Mouse (Mus musculus) hindbrain, embryonic 11.5 days (tissue): ENCODE measurements around the gene Rps27l. TPM values are rescaled to one million over a fixed set of nuclear protein-coding genes. Genes with fewer than 3 reads are reported as not detected.

Source experiments
- ATAC-seq: fragments of 200-750 bp; cut with Nextera tagmentation; 2 replicates; pipeline ENCODE4 v1.8.0; 2017; ENCODE audit warnings: mild to moderate bottlenecking, moderate TSS enrichment, moderate library complexity; ENCODE audit not compliant: low FRiP score
- DNase-seq: peaks from one replicate; pipeline ENCODE4 v3.0.0-alpha.2; 2015; ENCODE audit warnings: low spot score
- H3K27ac ChIP-seq: fragments of 300-500 bp; sonication (generic); 2 replicates; pipeline ENCODE4 v1.5.1; 2014; ENCODE audit warnings: mild to moderate bottlenecking, low read depth, low read length
- H3K27me3 ChIP-seq: fragments of 300-500 bp; sonication (generic); 2 replicates; pipeline ENCODE4 v1.6.1; 2014; ENCODE audit warnings: mild to moderate bottlenecking, low read length, moderate library complexity, mixed read lengths; ENCODE audit not compliant: control insufficient read depth, insufficient read depth
- H3K36me3 ChIP-seq: fragments of 300-500 bp; sonication (generic); 2 replicates; pipeline ENCODE4 v1.6.1; 2014; ENCODE audit warnings: mild to moderate bottlenecking, low read length, moderate library complexity, mixed read lengths; ENCODE audit not compliant: control insufficient read depth, insufficient read depth
- H3K4me1 ChIP-seq: fragments of 300-500 bp; sonication (generic); replicated peaks from 2 replicates; pipeline ENCODE4 v1.6.1; 2014; ENCODE audit warnings: low read length, mixed read lengths; ENCODE audit not compliant: control insufficient read depth, insufficient read depth
- H3K4me2 ChIP-seq: fragments of 300-500 bp; sonication (generic); replicated peaks from 2 replicates; pipeline ENCODE4 v1.6.1; 2014; ENCODE audit warnings: mild to moderate bottlenecking, low read depth, low read length
- H3K4me3 ChIP-seq: fragments of 300-500 bp; sonication (generic); 2 replicates; pipeline ENCODE4 v1.5.1; 2014; ENCODE audit warnings: low read depth, low read length
- H3K9ac ChIP-seq: fragments of 300-500 bp; sonication (generic); 2 replicates; pipeline ENCODE4 v1.6.1; 2014; ENCODE audit warnings: low read depth, low read length
- H3K9me3 ChIP-seq: fragments of 300-500 bp; sonication (generic); 2 replicates; pipeline ENCODE4 v1.6.1; 2016; ENCODE audit warnings: low read length; ENCODE audit not compliant: control insufficient read depth
- WGBS: fragments of 180-500 bp; shearing (Covaris S2); extraction: QIAGEN DNeasy Blood & Tissue Kit; methylation state at CpG from one replicate; pipeline ENCODE4 v1.1.7; 2014; 5-methylcytosine and 5-hydroxymethylcytosine counted together
- polyA plus RNA-seq: library from polyadenylated mRNA; unstranded; fragments of >200 nt; fragmentation: Nextera tagmentation; extraction: Ambion mirVana; gene quantifications from 2 replicates; pipeline ENCODE4 v1.2.1, GENCODE M21; 2014

The Rps27l gene
- polyA plus RNA-seq: 603 TPM in 2 replicates

DNA sequence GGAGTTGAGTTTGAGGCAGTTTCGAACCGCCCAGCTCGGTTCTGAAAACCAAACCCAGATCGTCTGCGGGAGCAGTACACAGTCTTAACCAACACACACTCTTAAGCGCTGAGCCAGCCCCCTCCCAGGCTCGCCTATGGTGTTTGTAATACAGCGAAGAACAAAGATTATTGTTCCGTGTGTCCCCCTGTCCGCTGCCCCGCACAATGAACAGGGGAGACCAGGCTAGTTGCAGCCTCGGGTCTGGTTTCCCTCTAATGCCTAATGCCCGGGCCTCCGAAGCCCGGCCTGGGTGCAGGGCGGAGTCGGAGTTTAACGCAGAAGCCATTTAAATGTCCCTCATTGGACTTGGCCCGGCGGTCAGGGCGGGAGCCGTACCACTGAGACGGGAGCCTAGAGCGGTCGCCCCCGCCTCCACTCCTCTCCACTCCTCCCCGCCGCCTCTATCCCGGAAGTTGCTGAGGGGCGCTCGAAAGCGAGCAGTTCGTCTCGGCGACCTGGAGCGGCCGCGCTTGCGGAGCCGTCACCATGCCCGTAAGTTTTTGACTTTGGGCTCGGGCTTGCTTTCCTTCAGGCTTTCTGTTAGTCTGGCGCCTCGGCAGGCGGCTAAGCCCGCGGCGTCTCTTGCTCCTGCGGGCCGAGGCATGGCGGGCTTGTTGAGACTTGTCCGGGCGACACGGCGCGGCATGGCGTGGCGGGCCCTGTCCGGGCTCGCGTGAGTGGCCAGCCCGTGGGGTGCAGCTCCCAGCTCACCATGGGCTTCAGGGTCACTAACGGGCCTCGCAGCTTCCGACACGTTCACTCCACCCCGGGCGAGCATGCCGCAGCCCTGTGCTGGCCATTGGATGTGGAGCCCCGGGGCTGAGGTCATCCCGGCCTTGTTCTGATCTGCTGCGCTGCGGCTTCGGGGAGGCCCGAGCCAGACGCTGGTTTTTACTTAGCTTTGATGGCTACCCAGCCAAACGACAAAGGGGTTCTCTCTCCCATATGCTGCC is at the start of gene Rps27l:
Rps27l (plus strand) TSS at position 440 of the 995 bp plus-strand sequence.
- H3K9me3 ChIP-seq: no peaks in the 10 kb centered on the region
- H3K4me3 ChIP-seq: peak within 1 kb of the TSS; percentile 91
- peak within 1 kb of the TSS; percentile 94 for H3K27ac ChIP-seq
- H3K9ac ChIP-seq: peak within 1 kb of the TSS; percentile 90
- H3K4me1 ChIP-seq: no peaks in the 10 kb centered on the region
- H3K36me3 ChIP-seq: peaks cover 2% of the 10 kb centered on the region; the same call in 1 of the 2 replicates
- under 1% methylated on average over 72 of the region's 77 CpGs for WGBS
- peak; percentile 98 for ATAC-seq
- no peaks in the 10 kb centered on the region for H3K27me3 ChIP-seq
- H3K4me2 ChIP-seq: peak within 1 kb of the TSS; percentile 49
- DNase-seq: peak; percentile 96

GRCm38 (mm10) chr9:66896951-66897350 is 48.9 kb upstream of the Rps27l start:
- H3K27me3 ChIP-seq: no peaks in the 10 kb centered on the region
- no peaks in the 10 kb centered on the region for H3K36me3 ChIP-seq
- ATAC-seq (no peak), DNase-seq (no peak)
- H3K4me1 ChIP-seq: no peaks in the 10 kb centered on the region
- H3K9me3 ChIP-seq: no peaks in the 10 kb centered on the region
- H3K4me2 ChIP-seq: no peak overlapping the region
- H3K27ac ChIP-seq: no peak overlapping the region
- 69% methylated on average over 6 of the region's 6 CpGs for WGBS
- no peak overlapping the region for H3K9ac ChIP-seq
- no peak overlapping the region for H3K4me3 ChIP-seq

GRCm38 (mm10) chr9:66897851-66898250 is 48.0 kb upstream of the Rps27l start:
- H3K4me1 ChIP-seq: no peaks in the 10 kb centered on the region
- no peak for ATAC-seq
- no peak overlapping the region for H3K27ac ChIP-seq
- DNase-seq: no peak
- H3K4me3 ChIP-seq: no peak overlapping the region
- 76% methylated on average over 6 of the region's 6 CpGs for WGBS
- no peak overlapping the region for H3K4me2 ChIP-seq
- no peaks in the 10 kb centered on the region for H3K36me3 ChIP-seq
- no peaks in the 10 kb centered on the region for H3K27me3 ChIP-seq
- H3K9me3 ChIP-seq: no peaks in the 10 kb centered on the region
- H3K9ac ChIP-seq: no peak overlapping the region

GRCm38 (mm10) chr9:66899072-66899471 is 46.8 kb upstream of the Rps27l start:
- DNase-seq (no peak), ATAC-seq (no peak)
- no peaks in the 10 kb centered on the region for H3K9me3 ChIP-seq
- no peak overlapping the region for H3K9ac ChIP-seq
- H3K36me3 ChIP-seq: no peaks in the 10 kb centered on the region
- 85% methylated on average over 2 of the region's 2 CpGs for WGBS
- H3K4me1 ChIP-seq: no peaks in the 10 kb centered on the region
- no peak overlapping the region for H3K27ac ChIP-seq
- no peak overlapping the region for H3K4me2 ChIP-seq
- no peaks in the 10 kb centered on the region for H3K27me3 ChIP-seq
- no peak overlapping the region for H3K4me3 ChIP-seq

DNA sequence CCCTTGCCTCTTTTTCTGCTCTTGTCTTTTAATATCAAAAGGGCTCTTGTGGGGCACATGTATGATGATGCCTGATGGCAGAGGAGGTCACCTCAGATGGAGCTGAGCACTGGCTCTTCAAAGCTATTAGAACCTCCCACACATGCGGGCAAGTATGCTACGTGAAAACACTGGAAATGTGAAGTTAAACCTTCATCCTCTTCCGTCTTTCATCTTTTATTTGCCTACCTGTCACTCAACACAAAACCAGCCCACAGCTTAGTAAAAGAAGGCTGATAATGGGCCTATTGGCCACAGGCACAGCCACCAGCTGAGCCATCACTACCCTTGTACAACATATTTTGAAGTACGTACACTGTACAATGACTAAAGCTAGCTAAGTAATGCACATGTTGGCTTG is 46.4 kb upstream of the Rps27l start:
- Histone ChIP-seq H3K27ac (no peak overlapping the region), H3K4me2 (no peak overlapping the region), H3K9me3 (no peaks in the 10 kb centered on the region), H3K9ac (no peak overlapping the region), H3K27me3 (no peaks in the 10 kb centered on the region), H3K4me1 (no peaks in the 10 kb centered on the region), H3K4me3 (no peak overlapping the region), H3K36me3 (no peaks in the 10 kb centered on the region)
- ATAC-seq: no peak
- DNase-seq: no peak
- WGBS: 86% methylated on average over 4 of the region's 4 CpGs

DNA sequence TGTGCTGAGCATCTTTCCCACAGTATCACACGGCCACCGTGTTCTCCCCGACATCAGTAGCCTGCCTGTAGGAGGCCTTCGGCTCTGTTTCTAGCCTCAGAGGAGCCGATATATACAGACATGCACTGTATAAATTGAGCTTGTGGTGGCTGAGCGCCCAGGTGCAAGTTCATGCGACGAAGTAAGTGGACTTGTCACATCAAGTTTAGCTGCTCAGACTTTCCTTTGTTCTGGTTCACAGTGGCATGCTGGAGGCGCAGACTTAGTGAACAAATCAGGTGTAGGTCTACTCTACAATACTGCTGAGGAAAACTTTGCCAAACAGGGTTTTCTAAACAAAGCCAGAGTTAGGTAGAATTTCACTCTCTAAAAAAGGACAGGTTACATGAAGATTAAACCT is 39.9 kb upstream of the Rps27l start:
- no peak for DNase-seq
- no peak overlapping the region for H3K4me2 ChIP-seq

GRCm38 (mm10) chr9:66907126-66907525 is 38.8 kb upstream of the Rps27l start:
- H3K27ac ChIP-seq: no peak overlapping the region
- no peak overlapping the region for H3K4me2 ChIP-seq
- H3K4me3 ChIP-seq: no peak overlapping the region
- ATAC-seq: no peak
- no peaks in the 10 kb centered on the region for H3K9me3 ChIP-seq
- H3K27me3 ChIP-seq: no peaks in the 10 kb centered on the region
- no peaks in the 10 kb centered on the region for H3K36me3 ChIP-seq
- H3K4me1 ChIP-seq: no peaks in the 10 kb centered on the region
- no peak for DNase-seq
- 87% methylated on average over 8 of the region's 8 CpGs for WGBS
- no peak overlapping the region for H3K9ac ChIP-seq

More for the DNA sequence above, 39.9 kb upstream of the Rps27l start:
- no peak for ATAC-seq
- Histone ChIP-seq H3K4me3 (no peak overlapping the region), H3K27me3 (no peaks in the 10 kb centered on the region), H3K9ac (no peak overlapping the region), H3K4me1 (no peaks in the 10 kb centered on the region), H3K36me3 (no peaks in the 10 kb centered on the region), H3K27ac (no peak overlapping the region), H3K9me3 (no peaks in the 10 kb centered on the region)
- 79% methylated on average over 9 of the region's 9 CpGs for WGBS

- Histone ChIP-seq H3K36me3 (no peaks in the 10 kb centered on the region), H3K9ac (no peak overlapping the region), H3K27me3 (no peaks in the 10 kb centered on the region), H3K9me3 (no peaks in the 10 kb centered on the region), H3K4me1 (no peaks in the 10 kb centered on the region), H3K27ac (no peak overlapping the region), H3K4me3 (no peak overlapping the region), H3K4me2 (no peak overlapping the region)
- DNase-seq: no peak
- no peak for ATAC-seq
- 93% methylated on average over 5 of the region's 5 CpGs for WGBS
Measured at GRCm38 (mm10) chr9:66907746-66908397, 38.0 kb upstream of the Rps27l start.
